Mouse (Mus musculus): Measurements from ENCODE around the gene Plppr3. TPM values are rescaled to one million over a fixed set of nuclear protein-coding genes. Genes with fewer than 3 reads are reported as not detected.

Gene Plppr3
- total and polyA plus RNA-seq, 2 experiments from 2014 or later: 328 to 473 TPM

DNA sequence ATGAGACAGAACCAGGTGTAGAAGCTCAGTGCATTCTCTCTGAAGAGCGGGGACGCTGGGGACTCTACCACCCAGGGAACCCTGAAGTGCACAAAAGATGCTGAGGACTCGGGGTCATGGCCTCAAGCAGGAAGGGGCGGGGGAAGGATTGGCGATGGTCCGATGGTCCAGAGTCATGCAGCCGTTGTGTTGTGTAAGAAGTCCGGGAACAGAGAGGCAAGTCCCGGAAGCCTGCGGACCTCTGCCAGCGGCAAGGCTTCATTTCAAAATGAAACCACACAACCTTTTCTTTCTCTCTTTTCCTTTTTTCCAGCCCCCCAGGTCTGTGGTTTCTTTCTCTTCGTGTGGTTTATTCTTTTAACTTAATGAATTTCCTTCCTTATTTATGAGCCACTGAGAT lies 3.3 kb upstream of the Plppr3 start:
- Histone ChIP-seq H3K27ac (ENCODE audit: low read depth, low read length) (no peak overlapping the region), H3K4me2 (ENCODE audit: low read depth) (no peak overlapping the region), H3K36me3 (ENCODE audit: insufficient read depth) (no peaks in the 10 kb centered on the region), H3K9ac (no peak overlapping the region), H3K4me1 (ENCODE audit: insufficient read depth) (no peaks in the 10 kb centered on the region), H3K9me3 (ENCODE audit: low read length) (no peaks in the 10 kb centered on the region), H3K4me3 (ENCODE audit: low read depth, low read length) (no peak overlapping the region), H3K27me3 (ENCODE audit: insufficient read depth, low read length) (peaks cover 5% of the 10 kb centered on the region; the same call in 1 of the 2 replicates)
- WGBS: 57% methylated on average over 12 of the region's 12 CpGs
- no peak for TF ChIP-seq CTCF (IDR thresholded peaks at IDR 0.05; ENCODE audit: low read depth)
- ATAC-seq (no peak), DNase-seq (no peak)

DNA sequence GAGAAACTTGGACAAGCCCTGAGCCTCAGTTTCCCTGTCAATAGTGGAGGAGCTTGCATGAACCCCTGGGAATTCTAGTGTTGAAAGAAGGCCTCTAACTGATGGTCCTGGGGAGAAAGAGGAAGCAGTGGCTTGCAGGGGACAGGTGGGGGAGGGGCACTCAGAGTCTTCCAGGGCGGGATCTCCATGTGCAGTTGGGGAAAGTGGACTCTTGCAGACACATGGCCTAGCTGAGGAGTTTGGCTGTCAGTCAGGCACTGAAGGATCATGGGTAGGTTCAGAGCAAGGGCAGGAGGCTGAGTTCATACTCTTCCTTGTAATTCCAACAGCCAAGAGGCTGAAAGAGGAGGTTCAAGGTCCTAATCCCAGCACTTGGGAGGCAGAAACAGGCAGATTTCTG lies 2.7 kb upstream of the Plppr3 start:
- H3K27ac ChIP-seq (ENCODE audit: low read depth, low read length): no peak overlapping the region
- WGBS: 60% methylated on average over 1 of the region's 1 CpGs
- no peak overlapping the region for H3K4me3 ChIP-seq (ENCODE audit: low read depth, low read length)
- TF ChIP-seq CTCF (IDR thresholded peaks at IDR 0.05; ENCODE audit: low read depth): no peak
- ATAC-seq (no peak), DNase-seq (no peak)
- H3K4me1 ChIP-seq (ENCODE audit: insufficient read depth): no peaks in the 10 kb centered on the region
- H3K9ac ChIP-seq: no peak overlapping the region
- H3K27me3 ChIP-seq (ENCODE audit: insufficient read depth, low read length): peaks cover 5% of the 10 kb centered on the region; the same call in 1 of the 2 replicates
- H3K36me3 ChIP-seq (ENCODE audit: insufficient read depth): no peaks in the 10 kb centered on the region
- H3K9me3 ChIP-seq (ENCODE audit: low read length): no peaks in the 10 kb centered on the region
- H3K4me2 ChIP-seq (ENCODE audit: low read depth): no peak overlapping the region

- DNase-seq (no peak), ATAC-seq (peak; percentile 32)
- H3K36me3 ChIP-seq (ENCODE audit: insufficient read depth): peaks cover 13% of the 10 kb centered on the region
- peak overlapping the region; percentile 93 for H3K27ac ChIP-seq (ENCODE audit: low read depth, low read length)
- WGBS: 3% methylated on average over 26 of the region's 26 CpGs
- no peaks in the 10 kb centered on the region for H3K27me3 ChIP-seq (ENCODE audit: insufficient read depth, low read length)
- peak overlapping the region; percentile 54 for H3K4me3 ChIP-seq (ENCODE audit: low read depth, low read length)
- H3K9ac ChIP-seq: peak overlapping the region; percentile 87
- H3K9me3 ChIP-seq (ENCODE audit: low read length): no peaks in the 10 kb centered on the region
- no peaks in the 10 kb centered on the region for H3K4me1 ChIP-seq (ENCODE audit: insufficient read depth)
- no peak for TF ChIP-seq CTCF (IDR thresholded peaks at IDR 0.05; ENCODE audit: low read depth)
- H3K4me2 ChIP-seq (ENCODE audit: low read depth): peak overlapping the region; percentile 67
Observed at GRCm38 (mm10) chr10:79873715-79874289, 632 bp downstream of the Plppr3 start.

GRCm38 (mm10) chr10:79873313-79873712 lies 1.1 kb downstream of the Plppr3 start:
- Histone ChIP-seq H3K27me3 (ENCODE audit: insufficient read depth, low read length) (no peaks in the 10 kb centered on the region), H3K4me3 (ENCODE audit: low read depth, low read length) (peak overlapping the region; percentile 54), H3K9ac (peak overlapping the region; percentile 87), H3K27ac (ENCODE audit: low read depth, low read length) (peak overlapping the region; percentile 93), H3K4me1 (ENCODE audit: insufficient read depth) (no peaks in the 10 kb centered on the region), H3K36me3 (ENCODE audit: insufficient read depth) (peaks cover 13% of the 10 kb centered on the region), H3K4me2 (ENCODE audit: low read depth) (peak overlapping the region; percentile 67), H3K9me3 (ENCODE audit: low read length) (no peaks in the 10 kb centered on the region)
- ATAC-seq: peak; percentile 25
- under 1% methylated on average over 6 of the region's 6 CpGs for WGBS
- DNase-seq: peak; percentile 66
- TF ChIP-seq CTCF (IDR thresholded peaks at IDR 0.05; ENCODE audit: low read depth): no peak

- WGBS: 55% methylated on average over 3 of the region's 3 CpGs
- H3K27me3 ChIP-seq (ENCODE audit: insufficient read depth, low read length): no peaks in the 10 kb centered on the region
- H3K27ac ChIP-seq (ENCODE audit: low read depth, low read length): peak overlapping the region; percentile 93
- H3K4me2 ChIP-seq (ENCODE audit: low read depth): peak overlapping the region; percentile 67
- ATAC-seq (no peak), DNase-seq (no peak)
- peak overlapping the region; percentile 87 for H3K9ac ChIP-seq
- H3K36me3 ChIP-seq (ENCODE audit: insufficient read depth): peaks cover 13% of the 10 kb centered on the region
- peak overlapping the region; percentile 54 for H3K4me3 ChIP-seq (ENCODE audit: low read depth, low read length)
- no peaks in the 10 kb centered on the region for H3K9me3 ChIP-seq (ENCODE audit: low read length)
- TF ChIP-seq CTCF (IDR thresholded peaks at IDR 0.05; ENCODE audit: low read depth): no peak
- no peaks in the 10 kb centered on the region for H3K4me1 ChIP-seq (ENCODE audit: insufficient read depth)
Observed at GRCm38 (mm10) chr10:79872862-79873261, 1.6 kb downstream of the Plppr3 start.

DNA sequence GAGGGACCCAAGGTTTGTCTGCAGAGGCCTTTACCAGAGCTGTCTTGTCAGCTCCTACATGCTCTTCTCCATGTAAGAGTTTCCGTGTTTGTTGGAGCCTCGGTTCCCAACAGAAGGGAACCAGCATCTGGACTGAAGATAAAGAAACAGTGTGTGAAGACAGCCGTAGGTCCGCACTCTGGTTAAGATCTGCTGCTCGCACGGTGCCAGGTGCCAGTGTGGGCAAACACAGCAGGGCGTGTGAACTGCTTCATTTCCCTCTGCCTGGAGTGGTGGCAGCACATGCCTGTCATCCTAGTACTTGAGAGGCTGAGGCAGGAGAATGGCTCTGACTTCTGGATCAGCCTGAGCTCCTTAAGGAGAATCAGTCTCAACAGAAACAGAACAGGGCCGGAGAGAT lies 2.6 kb downstream of the Plppr3 start:
- DNase-seq (no peak), ATAC-seq (no peak)
- no peaks in the 10 kb centered on the region for H3K9me3 ChIP-seq (ENCODE audit: low read length)
- WGBS: 61% methylated on average over 8 of the region's 8 CpGs
- no peak for TF ChIP-seq CTCF (IDR thresholded peaks at IDR 0.05; ENCODE audit: low read depth)
- H3K4me1 ChIP-seq (ENCODE audit: insufficient read depth): no peaks in the 10 kb centered on the region
- no peak overlapping the region for H3K27ac ChIP-seq (ENCODE audit: low read depth, low read length)
- no peak overlapping the region for H3K9ac ChIP-seq
- 0 out of 2 replicates have a peak overlapping the region, but pooled peaks have one; percentile 17 for H3K4me3 ChIP-seq (ENCODE audit: low read depth, low read length)
- no peaks in the 10 kb centered on the region for H3K27me3 ChIP-seq (ENCODE audit: insufficient read depth, low read length)
- peaks cover 20% of the 10 kb centered on the region for H3K36me3 ChIP-seq (ENCODE audit: insufficient read depth)
- peak overlapping the region; percentile 67 for H3K4me2 ChIP-seq (ENCODE audit: low read depth)

DNA sequence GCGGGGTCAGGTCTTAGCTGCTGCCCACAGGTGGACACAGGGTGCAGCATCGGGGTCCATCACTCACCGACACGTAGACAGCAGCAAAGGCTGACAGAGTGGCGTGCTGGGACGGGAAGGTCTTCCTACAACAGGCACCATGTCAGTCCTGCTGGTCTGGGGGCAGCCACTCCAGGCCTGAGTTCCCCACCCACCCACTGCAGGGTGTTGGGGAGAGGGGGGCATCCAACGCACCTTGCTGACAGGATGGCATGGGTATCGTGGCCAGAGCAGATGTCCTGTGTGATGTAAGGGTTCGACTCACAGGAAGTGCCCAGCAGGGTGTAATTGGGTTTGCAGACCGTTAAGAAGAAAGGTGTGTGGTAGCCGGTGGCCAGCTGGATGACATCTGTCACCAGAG lies 7.8 kb downstream of the Plppr3 start:
- no peak for ATAC-seq
- TF ChIP-seq CTCF (IDR thresholded peaks at IDR 0.05; ENCODE audit: low read depth): no peak
- H3K9me3 ChIP-seq (ENCODE audit: low read length): no peaks in the 10 kb centered on the region
- H3K27ac ChIP-seq (ENCODE audit: low read depth, low read length): no peak overlapping the region
- H3K9ac ChIP-seq: no peak overlapping the region
- WGBS: 77% methylated on average over 11 of the region's 11 CpGs
- DNase-seq: no peak
- H3K4me3 ChIP-seq (ENCODE audit: low read depth, low read length): no peak overlapping the region
- H3K27me3 ChIP-seq (ENCODE audit: insufficient read depth, low read length): no peaks in the 10 kb centered on the region
- H3K36me3 ChIP-seq (ENCODE audit: insufficient read depth): peaks cover 71% of the 10 kb centered on the region
- H3K4me1 ChIP-seq (ENCODE audit: insufficient read depth): no peaks in the 10 kb centered on the region
- H3K4me2 ChIP-seq (ENCODE audit: low read depth): no peak overlapping the region

Data from forebrain, postnatal 0 days (tissue).